Mouse (Mus musculus): Measurements from ENCODE around the gene 1700007K13Rik.

DNA sequence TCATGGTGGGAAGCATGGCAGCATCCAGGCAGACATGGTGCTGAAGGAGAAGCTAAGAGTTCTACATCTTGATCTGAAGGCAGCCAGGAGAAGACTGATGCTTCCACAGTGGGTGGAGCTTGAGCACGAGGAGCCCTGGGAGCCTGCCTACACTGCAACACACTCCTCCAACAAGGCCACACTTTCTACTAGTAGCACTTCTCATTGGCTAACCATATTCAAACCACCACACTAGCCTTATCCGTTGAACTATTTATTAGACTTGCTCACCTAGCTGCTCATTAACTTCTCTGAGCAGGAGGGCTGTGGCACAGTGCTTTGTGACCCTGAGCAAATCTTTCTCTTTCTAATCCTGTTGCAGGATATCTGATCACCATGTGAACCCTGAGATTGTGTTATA lies 17.7 kb upstream of the 1700007K13Rik start:
- TF ChIP-seq CTCF (IDR thresholded peaks at IDR 0.05; ENCODE audit: low read depth, low read length) (no peak), GATA1 (IDR thresholded peaks at IDR 0.05; ENCODE audit: borderline replicate concordance, low read length) (no peak)
